In genomic region chr14:54232143-54232542, GRCm38 (mm10) we compare ENCODE assay signal across 15 mouse cellular contexts. TPM values are rescaled to one million over a fixed set of nuclear protein-coding genes. Genes with fewer than 3 reads are reported as not detected.
A peak's percentile ranks its signal among the peaks of the same experiment; 100 is the strongest.
DNase-seq lines count a peak whose midpoint lies in the region; TF ChIP-seq lines count a peak whose summit lies in the region.
"Had no signal": no experiment of that assay in that cellular context is flagged by ENCODE, and none has a peak within 500 bp of the region (broad histone marks: within the 10 kb centered on the region; RNA-seq: fewer than 3 reads in every experiment).

No protein-coding gene starts in this region.

- peak overlapping the region; percentile 20; the same call in 1 of the 2 replicates for H3K27ac ChIP-seq in layer of hippocampus, adult 2 months

- H3K4me3 ChIP-seq in layer of hippocampus, adult 2 months, result no peak overlapping the region
- H3K4me3 ChIP-seq: forebrain, embryonic 13.5 days had no signal

- DNase-seq in adrenal gland, postnatal 14 days, result peak; percentile 3
- no peak for DNase-seq in adrenal gland, adult (ENCODE audit: inconsistent age in 2 of 2, low spot score in 1 of 2)
- DNase-seq in layer of hippocampus, adult 2 months (ENCODE audit: low spot score in 2 of 2), result no peak
- no peak for DNase-seq in layer of hippocampus, adult 11-12 months (ENCODE audit: low spot score)
- DNase-seq in thymus, postnatal 25 days, result peak; percentile 33
- no peak for DNase-seq in thymus, postnatal 10 days (ENCODE audit: low spot score in 2 of 2)
- no peak for DNase-seq in cerebellum, adult 9-11 months
- DNase-seq in kidney, postnatal 4 days, result no peak
- DNase-seq: adrenal gland, postnatal 10 days; cerebellum, adult 18-20 months; layer of hippocampus, postnatal 36 days; right cerebral cortex, adult 18-20 months had no signal

- TF ChIP-seq CTCF in layer of hippocampus, adult 2 months (conservative IDR thresholded peaks at IDR 0.05), result no peak

RNA-seq across cellular contexts. Expression of gene Dad1, which starts 21.8 kb away (rescaled TPM):
- total RNA-seq in adrenal gland, postnatal 14 days (2021), result 237 and 250 TPM in 2 replicates
- total RNA-seq in layer of hippocampus, adult 2 months (2021), result 100 to 1,000 TPM; 119 to 121 TPM

RNA-seq across cellular contexts. Expression of gene Abhd4, which starts 21.8 kb away (rescaled TPM):
- total RNA-seq in adrenal gland, postnatal 14 days (2021), result 297 and 309 TPM in 2 replicates
- 10 to 100 TPM; 49.8 to 55.1 TPM for total RNA-seq in layer of hippocampus, adult 2 months (2021)

RNA-seq across cellular contexts. Expression of gene Olfr49, which starts 52.6 kb away (rescaled TPM):
- not detected in 2 replicates for total RNA-seq in adrenal gland, postnatal 14 days (2021)
- not detected for total RNA-seq in layer of hippocampus, adult 2 months (2021)
- total RNA-seq: adrenal gland, postnatal 10 days; gastrocnemius, postnatal 4 days; layer of hippocampus, postnatal 36 days; MEL had no signal

Comparison
In these comparisons a context has a peak if more than half of its experiments do, and no peak if none do; other contexts are left out.
1. DNase-seq: peak in adrenal gland, postnatal 14 days (single experiment) and thymus, postnatal 25 days (single experiment); none in adrenal gland, adult (0 of 2), layer of hippocampus, adult 2 months (0 of 2), layer of hippocampus, adult 11-12 months (single experiment), thymus, postnatal 10 days (0 of 2), cerebellum, adult 9-11 months (single experiment) and kidney, postnatal 4 days (0 of 2).